Mouse (Mus musculus): ENCODE data around the gene Ddx55. TPM values are rescaled to one million over a fixed set of nuclear protein-coding genes. Genes with fewer than 3 reads are reported as not detected.
"Not testable (repeated sequence)": the region's sequence is repeated elsewhere in the genome, so short reads cannot be mapped to it uniquely, and the experiment has no call there.

Gene Ddx55
- polyA plus RNA-seq, 1 experiment from 2014 or later: 11.2 TPM

- Histone ChIP-seq H3K4me1 (replicated peaks; ENCODE audit: control insufficient read depth, insufficient read depth, low read length) (peaks cover 11% of the 10 kb centered on the region), H3K9ac (ENCODE audit: low read length) (peak overlapping the region; percentile 85), H3K36me3 (ENCODE audit: control insufficient read depth, insufficient read depth, low read length) (peaks cover 32% of the 10 kb centered on the region), H3K4me3 (ENCODE audit: low read length) (peak overlapping the region; percentile 97), H3K27ac (ENCODE audit: low read length) (peak overlapping the region; percentile 87), H3K4me2 (ENCODE audit: low read depth, low read length) (peak overlapping the region; percentile 74)
- WGBS: 23% methylated on average over 5 of the region's 5 CpGs
- H3K9me3 ChIP-seq (ENCODE audit: control insufficient read depth, low read length); ATAC-seq (ENCODE audit: low read depth); H3K27me3 ChIP-seq (ENCODE audit: control insufficient read depth, insufficient read depth, low read depth, low read length): not testable (repeated sequence)
These were observed 1.1 kb upstream of the Ddx55 start for GRCm38 (mm10) chr5:124551349-124552093.

- H3K36me3 ChIP-seq (ENCODE audit: control insufficient read depth, insufficient read depth, low read length): peaks cover 32% of the 10 kb centered on the region
- WGBS: 4% methylated on average over 9 of the region's 9 CpGs
These were observed 581 bp upstream of the Ddx55 start for GRCm38 (mm10) chr5:124552094-124552472.

GRCm38 (mm10) chr5:124553607-124554006 is 943 bp downstream of the Ddx55 start:
- Histone ChIP-seq H3K27ac (ENCODE audit: low read length) (no peak overlapping the region), H3K36me3 (ENCODE audit: control insufficient read depth, insufficient read depth, low read length) (peaks cover 30% of the 10 kb centered on the region), H3K4me3 (ENCODE audit: low read length) (peak overlapping the region; percentile 97), H3K27me3 (ENCODE audit: control insufficient read depth, insufficient read depth, low read depth, low read length) (no peaks in the 10 kb centered on the region), H3K9me3 (ENCODE audit: control insufficient read depth, low read length) (no peaks in the 10 kb centered on the region), H3K9ac (ENCODE audit: low read length) (no peak overlapping the region), H3K4me2 (ENCODE audit: low read depth, low read length) (peak overlapping the region; percentile 74), H3K4me1 (replicated peaks; ENCODE audit: control insufficient read depth, insufficient read depth, low read length) (peaks cover 11% of the 10 kb centered on the region)
- no peak for ATAC-seq (ENCODE audit: low read depth)
- WGBS: 62% methylated on average over 6 of the region's 6 CpGs

More at GRCm38 (mm10) chr5:124552094-124552472, 581 bp upstream of the Ddx55 start:
- H3K4me1 ChIP-seq (replicated peaks; ENCODE audit: control insufficient read depth, insufficient read depth, low read length): peaks cover 11% of the 10 kb centered on the region
- H3K9ac ChIP-seq (ENCODE audit: low read length): peak overlapping the region; percentile 85
- H3K4me2 ChIP-seq (ENCODE audit: low read depth, low read length): peak overlapping the region; percentile 74
- no peaks in the 10 kb centered on the region for H3K9me3 ChIP-seq (ENCODE audit: control insufficient read depth, low read length)
- no peaks in the 10 kb centered on the region for H3K27me3 ChIP-seq (ENCODE audit: control insufficient read depth, insufficient read depth, low read depth, low read length)
- ATAC-seq (ENCODE audit: low read depth): no peak; the same call in 1 of the 2 replicates
- peak overlapping the region; percentile 97 for H3K4me3 ChIP-seq (ENCODE audit: low read length)
- H3K27ac ChIP-seq (ENCODE audit: low read length): peak overlapping the region; percentile 87

GRCm38 (mm10) chr5:124555145-124555544 is 2.5 kb downstream of the Ddx55 start:
- Histone ChIP-seq H3K9ac (ENCODE audit: low read length) (no peak overlapping the region), H3K4me1 (replicated peaks; ENCODE audit: control insufficient read depth, insufficient read depth, low read length) (peaks cover 11% of the 10 kb centered on the region), H3K36me3 (ENCODE audit: control insufficient read depth, insufficient read depth, low read length) (peaks cover 38% of the 10 kb centered on the region), H3K9me3 (ENCODE audit: control insufficient read depth, low read length) (no peaks in the 10 kb centered on the region), H3K4me3 (ENCODE audit: low read length) (no peak overlapping the region), H3K27ac (ENCODE audit: low read length) (no peak overlapping the region), H3K4me2 (ENCODE audit: low read depth, low read length) (no peak overlapping the region), H3K27me3 (ENCODE audit: control insufficient read depth, insufficient read depth, low read depth, low read length) (no peaks in the 10 kb centered on the region)
- no peak for ATAC-seq (ENCODE audit: low read depth)
- WGBS: 74% methylated on average over 1 of the region's 1 CpGs

- peaks cover 63% of the 10 kb centered on the region for H3K36me3 ChIP-seq (ENCODE audit: control insufficient read depth, insufficient read depth, low read length)
- no peak overlapping the region for H3K27ac ChIP-seq (ENCODE audit: low read length)
These were observed 18.4 kb downstream of the Ddx55 start for GRCm38 (mm10) chr5:124571068-124571467.

GRCm38 (mm10) chr5:124575467-124575866 is 22.8 kb downstream of the Ddx55 start:
- no peak for ATAC-seq (ENCODE audit: low read depth)
- Histone ChIP-seq H3K27me3 (ENCODE audit: control insufficient read depth, insufficient read depth, low read depth, low read length) (no peaks in the 10 kb centered on the region), H3K9ac (ENCODE audit: low read length) (no peak overlapping the region), H3K4me1 (replicated peaks; ENCODE audit: control insufficient read depth, insufficient read depth, low read length) (peaks cover 13% of the 10 kb centered on the region; the same call in 1 of the 2 replicates), H3K27ac (ENCODE audit: low read length) (no peak overlapping the region), H3K4me2 (ENCODE audit: low read depth, low read length) (no peak overlapping the region), H3K36me3 (ENCODE audit: control insufficient read depth, insufficient read depth, low read length) (peaks cover 36% of the 10 kb centered on the region), H3K4me3 (ENCODE audit: low read length) (no peak overlapping the region), H3K9me3 (ENCODE audit: control insufficient read depth, low read length) (no peaks in the 10 kb centered on the region)
- WGBS: 73% methylated on average over 7 of the region's 7 CpGs

More at GRCm38 (mm10) chr5:124571068-124571467, 18.4 kb downstream of the Ddx55 start:
- ATAC-seq (ENCODE audit: low read depth): no peak
- no peak overlapping the region for H3K4me2 ChIP-seq (ENCODE audit: low read depth, low read length)
- H3K4me1 ChIP-seq (replicated peaks; ENCODE audit: control insufficient read depth, insufficient read depth, low read length): no peaks in the 10 kb centered on the region
- H3K27me3 ChIP-seq (ENCODE audit: control insufficient read depth, insufficient read depth, low read depth, low read length): no peaks in the 10 kb centered on the region
- WGBS: 75% methylated on average over 12 of the region's 12 CpGs
- no peak overlapping the region for H3K4me3 ChIP-seq (ENCODE audit: low read length)
- H3K9ac ChIP-seq (ENCODE audit: low read length): no peak overlapping the region
- H3K9me3 ChIP-seq (ENCODE audit: control insufficient read depth, low read length): no peaks in the 10 kb centered on the region

GRCm38 (mm10) chr5:124578633-124579317 is 26.1 kb downstream of the Ddx55 start, which contains the start of the genes Eif2b1 and Gtf2h3:
Eif2b1 (minus strand) TSS chr5:124579131.
Gtf2h3 (plus strand) TSS chr5:124579140.
- WGBS: under 1% methylated on average over 50 of the region's 51 CpGs
- peak within 1 kb of the TSS; percentile 81 for H3K4me2 ChIP-seq (ENCODE audit: low read depth, low read length)
- H3K4me3 ChIP-seq (ENCODE audit: low read length): peak within 1 kb of the TSS; percentile 86
- H3K4me1 ChIP-seq (replicated peaks; ENCODE audit: control insufficient read depth, insufficient read depth, low read length): peaks cover 20% of the 10 kb centered on the region; the same call in 1 of the 2 replicates
- H3K9ac ChIP-seq (ENCODE audit: low read length): peak within 1 kb of the TSS; percentile 78
- ATAC-seq (ENCODE audit: low read depth): peak; percentile 92
- H3K36me3 ChIP-seq (ENCODE audit: control insufficient read depth, insufficient read depth, low read length): peaks cover 12% of the 10 kb centered on the region
- H3K9me3 ChIP-seq (ENCODE audit: control insufficient read depth, low read length): no peaks in the 10 kb centered on the region
- no peaks in the 10 kb centered on the region for H3K27me3 ChIP-seq (ENCODE audit: control insufficient read depth, insufficient read depth, low read depth, low read length)
- 0 out of 2 replicates have a peak within 1 kb of the TSS, but pooled peaks have one; percentile 50 for H3K27ac ChIP-seq (ENCODE audit: low read length)

- H3K27ac ChIP-seq (ENCODE audit: low read length): no peak overlapping the region
- WGBS: 59% methylated on average over 5 of the region's 5 CpGs
- H3K36me3 ChIP-seq (ENCODE audit: control insufficient read depth, insufficient read depth, low read length): peaks cover 4% of the 10 kb centered on the region; the same call in 1 of the 2 replicates
- ATAC-seq (ENCODE audit: low read depth): peak; percentile 76
- no peaks in the 10 kb centered on the region for H3K27me3 ChIP-seq (ENCODE audit: control insufficient read depth, insufficient read depth, low read depth, low read length)
- no peaks in the 10 kb centered on the region for H3K9me3 ChIP-seq (ENCODE audit: control insufficient read depth, low read length)
- no peak overlapping the region for H3K4me2 ChIP-seq (ENCODE audit: low read depth, low read length)
- no peak overlapping the region for H3K9ac ChIP-seq (ENCODE audit: low read length)
- peaks cover 20% of the 10 kb centered on the region; the same call in 1 of the 2 replicates for H3K4me1 ChIP-seq (replicated peaks; ENCODE audit: control insufficient read depth, insufficient read depth, low read length)
- no peak overlapping the region for H3K4me3 ChIP-seq (ENCODE audit: low read length)
These were observed 29.9 kb downstream of the Ddx55 start for GRCm38 (mm10) chr5:124582515-124582914.

GRCm38 (mm10) chr5:124592768-124593167 is 40.1 kb downstream of the Ddx55 start:
- no peak for ATAC-seq (ENCODE audit: low read depth)
- no peak overlapping the region for H3K9ac ChIP-seq (ENCODE audit: low read length)
- no peaks in the 10 kb centered on the region for H3K4me1 ChIP-seq (replicated peaks; ENCODE audit: control insufficient read depth, insufficient read depth, low read length)
- H3K27ac ChIP-seq (ENCODE audit: low read length): no peak overlapping the region
- no peaks in the 10 kb centered on the region for H3K27me3 ChIP-seq (ENCODE audit: control insufficient read depth, insufficient read depth, low read depth, low read length)
- H3K9me3 ChIP-seq (ENCODE audit: control insufficient read depth, low read length): no peaks in the 10 kb centered on the region
- H3K36me3 ChIP-seq (ENCODE audit: control insufficient read depth, insufficient read depth, low read length): peaks cover 28% of the 10 kb centered on the region
- H3K4me3 ChIP-seq (ENCODE audit: low read length): no peak overlapping the region
- 95% methylated on average over 3 of the region's 3 CpGs for WGBS
- H3K4me2 ChIP-seq (ENCODE audit: low read depth, low read length): no peak overlapping the region

Data from lung, embryonic 16.5 days (tissue).